Mouse (Mus musculus) C2C12 (cell line): ENCODE data around the gene Ern1.
"Not testable (repeated sequence)": the region's sequence is repeated elsewhere in the genome, so short reads cannot be mapped to it uniquely, and the experiment has no call there.

Experiments used
- CEBPB ChIP-seq: IDR thresholded peaks from one replicate; pipeline ENCODE4 v1.6.1; 2011; ENCODE audit warnings: low read depth, mild to moderate bottlenecking, control low read depth, moderate library complexity
- CTCF ChIP-seq: IDR thresholded peaks from one replicate; pipeline ENCODE4 v1.5.1; 2011; ENCODE audit not compliant: control insufficient read depth, insufficient read depth, insufficient read length
- MAX ChIP-seq: IDR thresholded peaks from one replicate; pipeline ENCODE4 v1.6.1; 2011; ENCODE audit warnings: mild to moderate bottlenecking, control low read depth
- MYOD1 ChIP-seq: IDR thresholded peaks from one replicate; pipeline ENCODE4 v1.6.1; 2011; ENCODE audit warnings: low read depth; ENCODE audit not compliant: control insufficient read depth, insufficient read length

GRCm38 (mm10) chr11:106497009-106497408 is 9.4 kb upstream of the Ern1 start:
- not testable (repeated sequence) for TF ChIP-seq MYOD1, CTCF, MAX, CEBPB
